Mouse (Mus musculus) megakaryocyte, adult 5-6 weeks (primary cell): Measurements from ENCODE around the gene Nol4l. TPM values are rescaled to one million over a fixed set of nuclear protein-coding genes. Genes with fewer than 3 reads are reported as not detected.

Source experiments
- ATAC-seq: 2 replicates; pipeline ENCODE4 v1.8.0; 2016; ENCODE audit warnings: mild to moderate bottlenecking, inconsistent platforms; ENCODE audit not compliant: poor library complexity, severe bottlenecking
- total RNA-seq, 2 experiments: library from RNA; stranded (forward) in 1 of 2; stranded (reverse) in 1 of 2; fragments of 153-499, 151-499 nt in 1 of 2; fragments of 221-1000, 200-1000 nt in 1 of 2; gene quantifications; 2 replicates each; pipeline versions ENCODE4 v1.2.3 to v1.2.4; 2015 to 2017

Gene Nol4l
- total RNA-seq, 2 experiments from 2014 or later: 0.62 to 2.1 TPM

DNA sequence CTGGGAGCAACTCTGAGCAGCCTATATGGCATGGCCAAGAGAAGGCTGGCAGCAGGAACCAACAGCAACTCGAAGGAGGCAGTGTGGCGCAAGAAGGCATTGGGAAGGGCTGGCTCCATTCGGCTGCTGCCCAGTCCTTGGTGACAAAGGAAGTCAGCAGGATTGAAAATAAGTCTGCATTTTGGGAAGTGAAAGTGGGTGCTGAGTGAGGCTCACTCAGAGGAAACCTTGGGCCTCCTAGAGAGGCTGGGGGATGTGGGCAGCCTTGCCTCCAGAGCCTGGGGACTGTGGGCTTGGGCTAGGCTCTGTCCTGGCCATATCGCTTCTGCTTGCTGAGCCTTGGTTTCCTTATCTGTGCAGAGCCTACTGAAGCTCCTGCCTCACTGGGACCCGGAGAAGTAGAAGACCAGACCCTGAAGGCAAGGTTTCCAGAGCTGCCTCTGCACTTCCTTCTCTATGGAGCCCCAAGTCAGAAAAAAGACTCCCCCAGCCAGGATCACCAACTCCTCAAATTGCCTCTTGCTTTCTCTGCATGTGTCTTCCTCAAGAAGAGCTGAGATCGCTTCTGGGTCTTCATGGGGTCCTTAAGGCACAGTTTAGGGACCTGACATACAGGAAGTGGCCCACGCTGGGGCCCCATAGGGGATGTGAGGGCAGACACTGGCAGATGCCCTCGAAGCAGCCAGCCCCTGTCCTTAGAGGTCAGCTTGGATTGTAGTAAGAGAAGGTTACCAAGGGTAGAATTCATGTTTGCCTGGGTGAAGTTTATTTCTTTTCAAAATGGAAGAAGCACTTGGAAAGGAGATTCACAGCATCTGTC, 14.3 kb upstream of the Nol4l start:
- ATAC-seq: peak; percentile 92

- no peak for ATAC-seq
Observed at GRCm38 (mm10) chr2:153542936-153543668, 13.3 kb upstream of the Nol4l start.

DNA sequence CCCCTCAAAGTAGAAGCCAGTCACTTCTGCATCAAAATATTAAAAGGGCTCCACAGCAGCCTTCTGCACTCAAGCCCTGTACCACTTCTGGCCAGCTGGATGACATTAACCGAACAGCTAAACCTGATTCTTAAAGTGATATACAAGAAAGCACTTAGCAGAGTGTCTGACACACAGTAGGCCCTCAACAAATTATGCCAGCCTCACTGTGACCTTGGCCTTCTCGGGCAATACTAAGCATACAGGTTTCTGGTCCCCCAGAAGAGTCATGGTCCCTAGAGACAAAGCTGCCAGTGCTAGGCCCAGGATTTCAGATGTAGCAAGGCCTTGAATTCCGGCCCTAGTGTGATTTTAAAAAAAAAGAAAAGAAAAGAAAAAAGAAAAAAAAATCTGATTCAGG, 9.1 kb upstream of the Nol4l start:
- ATAC-seq: no peak

DNA sequence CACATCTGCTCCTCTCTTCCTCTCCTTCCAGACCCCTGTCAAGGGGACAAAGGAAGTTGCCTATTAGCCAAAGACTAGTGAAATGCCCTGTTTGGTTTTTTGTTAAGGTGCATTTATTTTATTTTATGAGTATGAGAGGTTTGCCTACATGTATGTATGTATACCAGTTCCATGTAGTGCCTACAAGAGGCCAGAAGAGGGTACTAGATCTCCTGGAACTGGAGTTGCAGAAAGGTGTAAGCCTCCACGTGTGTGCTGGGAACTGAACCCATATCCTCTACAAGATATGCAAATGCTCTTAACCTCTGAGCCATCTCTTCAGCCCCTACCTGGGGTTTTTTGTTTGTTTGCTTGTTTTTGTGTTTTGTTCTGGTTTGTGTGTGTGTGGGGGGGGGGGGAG, 4.2 kb upstream of the Nol4l start:
- ATAC-seq: no peak

- no peak for ATAC-seq
Observed at GRCm38 (mm10) chr2:153530948-153531347, 1.2 kb upstream of the Nol4l start.

DNA sequence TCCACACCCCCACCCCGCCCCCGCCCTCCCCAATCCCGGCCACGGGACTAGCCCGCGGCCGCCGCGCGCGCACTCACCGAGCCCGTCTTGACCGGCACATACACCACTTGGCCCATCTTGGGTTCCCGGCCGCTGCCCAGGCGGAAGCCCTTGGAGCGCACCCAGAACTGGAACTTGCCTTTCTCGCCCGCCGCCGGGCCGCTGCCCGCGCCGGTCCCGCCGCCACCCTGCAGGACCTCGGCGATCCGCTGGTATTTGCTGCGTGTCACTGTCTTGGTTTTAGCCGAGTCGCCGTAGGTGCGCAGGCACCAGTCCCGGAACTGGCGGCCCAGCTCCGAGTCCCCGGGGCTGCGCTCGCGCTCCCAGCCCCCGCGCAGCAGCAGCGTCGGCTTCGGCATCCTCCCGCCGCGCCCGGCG, 398 bp downstream of the Nol4l start:
- 0 out of 2 replicates have a peak, but pooled peaks have one; percentile 7 for ATAC-seq

- ATAC-seq: no peak
Observed at GRCm38 (mm10) chr2:153528571-153529364, 1.0 kb downstream of the Nol4l start.

- peak; percentile 14; the same call in 1 of the 2 replicates for ATAC-seq
Observed at GRCm38 (mm10) chr2:153527580-153528531, 1.9 kb downstream of the Nol4l start.

GRCm38 (mm10) chr2:153526850-153527530, 2.8 kb downstream of the Nol4l start:
- no peak for ATAC-seq

DNA sequence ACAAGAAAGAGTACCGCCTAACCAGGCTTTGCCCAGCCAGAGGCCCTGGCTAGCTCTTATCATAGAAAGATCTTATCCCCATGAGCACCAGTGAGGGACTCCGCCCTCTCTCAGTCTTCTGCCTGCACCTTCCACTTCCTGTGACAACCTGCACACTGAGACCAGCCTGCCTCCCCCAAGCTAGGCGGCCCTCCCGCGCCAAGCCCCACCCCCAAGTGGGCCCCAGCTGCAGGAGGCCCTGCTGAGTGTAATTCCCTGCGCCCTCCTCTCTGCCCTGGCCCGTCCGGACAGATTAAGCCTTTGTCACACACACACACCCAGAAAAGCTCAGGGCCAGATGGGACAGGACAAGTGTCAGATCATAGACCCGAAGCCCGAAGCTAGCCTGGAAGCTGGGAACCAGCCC, 3.9 kb downstream of the Nol4l start:
- peak; percentile 79 for ATAC-seq

GRCm38 (mm10) chr2:153524727-153525126, 5.0 kb downstream of the Nol4l start:
- ATAC-seq: no peak

GRCm38 (mm10) chr2:153523656-153524055, 6.1 kb downstream of the Nol4l start:
- no peak for ATAC-seq

GRCm38 (mm10) chr2:153523143-153523542, 6.6 kb downstream of the Nol4l start:
- no peak for ATAC-seq

DNA sequence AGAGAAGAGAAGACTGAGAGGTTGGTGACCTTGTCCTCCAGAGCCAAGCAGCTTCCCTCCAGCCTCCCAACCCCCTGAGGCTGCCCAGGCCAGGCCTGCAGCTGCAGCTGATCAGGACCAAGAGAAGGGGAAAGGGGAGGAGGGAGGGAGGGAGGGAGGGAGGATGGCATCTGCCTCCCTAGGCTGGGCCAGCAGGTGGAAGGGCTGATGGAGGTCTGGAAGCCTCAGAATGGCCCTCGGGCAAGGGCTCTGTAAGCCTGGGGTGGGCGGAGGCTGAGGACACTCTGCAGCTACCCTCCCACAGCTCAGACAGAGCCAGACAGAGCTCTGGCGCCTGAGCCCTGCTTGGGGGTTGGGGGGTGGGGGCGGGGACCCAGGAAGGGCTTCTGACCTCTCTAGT, 7.5 kb downstream of the Nol4l start:
- no peak for ATAC-seq

GRCm38 (mm10) chr2:153520057-153520456, 9.7 kb downstream of the Nol4l start:
- no peak for ATAC-seq

GRCm38 (mm10) chr2:153516961-153517360, 12.8 kb downstream of the Nol4l start:
- ATAC-seq: peak; percentile 17; the same call in 1 of the 2 replicates

DNA sequence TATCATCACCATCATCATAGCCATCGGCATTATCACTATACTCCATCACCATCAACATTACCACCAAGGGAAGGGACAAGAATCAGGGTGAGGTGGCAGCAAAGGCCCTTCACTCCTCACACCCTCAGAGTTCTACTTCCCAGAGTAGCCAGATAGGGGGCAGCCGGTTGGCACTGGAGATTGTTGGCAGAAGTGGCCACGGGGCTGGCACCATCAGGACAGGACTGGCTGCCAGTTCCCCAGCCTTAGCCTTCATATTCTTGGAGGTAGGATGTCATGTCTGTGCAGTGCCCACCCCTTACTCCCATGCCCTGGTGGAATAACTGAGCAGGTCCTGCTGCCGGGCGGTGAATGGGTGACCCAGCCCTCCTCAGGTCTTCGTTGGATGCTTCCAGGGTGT, 14.2 kb downstream of the Nol4l start:
- no peak for ATAC-seq

DNA sequence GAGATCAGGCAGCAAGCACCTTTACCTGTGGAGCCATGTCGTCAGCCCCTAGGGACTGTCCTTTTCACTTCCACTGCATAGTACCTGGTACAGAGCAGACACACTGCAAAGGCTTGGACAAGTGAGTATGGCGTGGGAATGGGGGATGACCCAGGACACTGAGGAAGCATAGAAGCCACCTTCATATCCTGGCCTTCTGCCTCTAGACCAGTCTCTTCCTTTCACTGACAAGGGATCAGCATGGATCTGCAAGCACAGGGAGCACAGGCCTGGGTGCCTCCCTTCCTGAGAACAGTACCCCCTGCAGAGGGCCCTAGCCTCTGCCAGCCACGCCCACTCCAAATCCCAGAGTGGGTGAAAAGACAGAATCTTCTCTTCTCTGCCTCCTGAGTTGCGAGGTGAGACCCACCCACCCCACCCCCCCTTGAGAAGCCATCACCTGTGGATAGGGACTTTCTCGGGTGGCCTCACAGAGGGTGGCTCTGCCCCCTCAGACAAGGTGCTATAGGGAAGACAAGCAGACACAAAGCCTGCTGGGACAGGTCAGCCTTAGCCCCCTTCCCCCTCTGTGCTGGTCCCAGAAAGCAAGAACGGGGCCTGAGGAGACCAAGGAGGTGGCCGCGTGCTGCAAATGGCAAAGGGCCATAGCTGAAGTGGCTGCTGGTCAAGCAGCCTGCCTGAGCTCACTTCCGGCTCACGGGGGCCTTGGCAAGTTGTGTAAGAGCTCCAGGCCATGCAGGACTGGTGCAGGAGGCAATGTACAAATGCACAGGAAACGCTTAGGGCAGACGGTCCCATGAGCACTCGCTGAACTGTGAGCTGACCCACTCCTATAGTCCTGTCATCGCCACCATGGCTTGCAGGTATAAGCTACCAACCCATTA, 15.0 kb downstream of the Nol4l start:
- peak; percentile 66 for ATAC-seq
